Mouse (Mus musculus): Measurements from ENCODE around the gene Glb1.
"Not testable (repeated sequence)": the region's sequence is repeated elsewhere in the genome, so short reads cannot be mapped to it uniquely, and the experiment has no call there.

The Glb1 gene

GRCm38 (mm10) chr9:114400949-114401684 lies at the start of gene Glb1, which contains the start of gene Tmppe:
Glb1 (plus strand) TSS chr9:114401076.
Tmppe (plus strand) TSS chr9:114401105.
- peak; percentile 89 to 91 for DNase-seq (ENCODE audit: low spot score in 2 of 2)

DNA sequence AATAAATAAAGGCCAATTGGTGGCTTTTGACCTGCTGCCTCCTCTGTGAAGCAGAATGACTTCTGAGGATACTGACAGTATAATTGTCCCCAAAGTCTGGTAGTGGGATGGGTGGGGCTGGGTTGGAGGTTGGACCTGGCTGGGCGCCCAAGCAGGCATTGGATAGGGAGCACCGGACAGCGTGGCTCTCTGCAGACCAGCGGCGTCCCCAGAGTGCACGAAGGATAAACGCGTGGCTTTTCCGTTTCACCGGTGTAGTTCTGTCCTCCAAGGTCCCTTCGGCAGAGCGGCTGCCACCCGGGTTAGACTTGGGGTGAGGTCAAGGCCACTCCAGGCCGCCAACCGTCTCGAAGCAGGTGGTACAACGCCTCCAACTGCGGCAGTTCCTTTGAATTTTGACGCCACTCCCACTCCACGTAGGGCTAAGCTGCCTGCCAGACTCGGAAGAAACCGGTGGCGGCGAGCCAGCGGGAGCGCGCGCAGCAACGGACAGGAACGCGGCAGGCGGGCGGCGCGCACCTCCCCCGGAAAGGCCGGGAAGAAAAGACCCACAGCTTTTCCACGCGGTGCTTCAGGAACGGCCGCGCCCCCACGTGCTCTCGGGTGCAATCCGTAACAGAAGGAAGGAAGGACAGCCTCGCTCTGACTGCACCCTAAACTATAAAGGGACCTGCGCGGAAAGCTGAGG lies 32.9 kb upstream of the Glb1 start:
- DNase-seq (ENCODE audit: low spot score in 2 of 2): peak; percentile 92

DNA sequence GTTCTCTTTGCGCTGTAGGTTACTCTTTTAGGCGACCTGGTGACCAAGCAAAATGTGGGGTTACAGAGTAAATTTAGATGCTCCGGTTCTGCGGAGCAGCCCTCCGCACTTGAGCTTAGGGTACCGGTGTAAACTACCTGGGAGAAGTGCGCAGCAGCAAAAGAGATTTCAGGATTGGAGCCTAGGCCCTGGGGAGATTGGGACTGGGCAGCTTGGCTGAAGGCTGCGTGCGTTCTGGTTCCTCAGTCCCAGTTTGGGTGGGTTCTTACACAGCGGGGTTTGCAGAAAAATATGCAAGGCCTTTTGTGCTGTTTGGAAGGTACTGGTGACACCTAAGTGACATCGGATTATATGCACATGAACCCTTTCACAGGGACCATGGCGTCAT lies 32.4 kb upstream of the Glb1 start:
- DNase-seq (ENCODE audit: low spot score in 2 of 2): no peak

GRCm38 (mm10) chr9:114369389-114369788 lies 31.5 kb upstream of the Glb1 start:
- DNase-seq (ENCODE audit: low spot score in 2 of 2): not testable (repeated sequence)

GRCm38 (mm10) chr9:114371717-114372116 lies 29.2 kb upstream of the Glb1 start:
- DNase-seq (ENCODE audit: low spot score in 2 of 2): peak; percentile 48 to 73

- no peak for DNase-seq (ENCODE audit: low spot score in 2 of 2)
Measured at GRCm38 (mm10) chr9:114375276-114375962, 25.5 kb upstream of the Glb1 start.

GRCm38 (mm10) chr9:114377168-114377567 lies 23.7 kb upstream of the Glb1 start:
- no peak for DNase-seq (ENCODE audit: low spot score in 2 of 2)

- no peak for DNase-seq (ENCODE audit: low spot score in 2 of 2)
Measured at GRCm38 (mm10) chr9:114379871-114380270, 21.0 kb upstream of the Glb1 start.

DNA sequence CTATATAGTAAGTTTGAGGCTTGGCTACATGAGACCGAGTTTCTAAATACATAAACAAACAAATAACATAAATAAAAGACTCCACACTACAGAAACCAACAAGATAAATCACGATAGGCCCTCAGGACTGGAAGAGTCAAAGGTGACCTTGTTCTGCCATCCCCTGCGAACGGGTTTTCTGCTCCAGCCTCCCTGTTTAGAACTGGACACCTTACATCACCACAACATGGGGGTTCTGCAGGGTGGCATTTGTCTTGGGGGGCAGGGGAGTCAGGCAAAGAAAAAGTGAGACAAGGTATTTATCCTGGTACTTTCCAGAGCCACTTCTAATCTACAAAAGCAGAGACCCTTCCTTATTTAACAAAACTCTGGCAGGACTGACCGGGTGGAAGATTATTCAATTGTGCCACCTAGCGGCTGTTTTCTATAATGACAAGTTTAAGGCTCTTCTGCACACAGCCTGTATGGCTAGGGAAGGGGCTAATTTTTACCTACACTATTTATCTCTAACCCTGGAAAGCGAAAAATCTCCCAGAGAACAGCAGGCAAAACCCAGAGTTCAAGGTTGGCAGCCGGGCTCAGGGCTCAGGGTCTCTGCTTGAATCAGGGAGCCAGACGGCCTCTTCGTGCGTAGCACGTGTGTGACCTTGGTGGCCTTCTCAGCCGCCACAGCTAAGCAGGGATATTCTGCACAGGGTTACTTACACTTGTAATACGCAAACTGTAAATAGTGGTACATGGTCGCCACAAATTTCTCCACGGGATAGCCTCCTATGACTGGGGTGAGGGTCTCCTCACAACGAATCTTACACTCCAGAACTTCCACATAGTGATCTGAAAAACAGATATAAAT lies 19.8 kb upstream of the Glb1 start:
- DNase-seq (ENCODE audit: low spot score in 2 of 2): peak in 1 of 2 experiments; percentile 58

GRCm38 (mm10) chr9:114382936-114383710 lies 17.8 kb upstream of the Glb1 start:
- DNase-seq (ENCODE audit: low spot score in 2 of 2): no peak

DNA sequence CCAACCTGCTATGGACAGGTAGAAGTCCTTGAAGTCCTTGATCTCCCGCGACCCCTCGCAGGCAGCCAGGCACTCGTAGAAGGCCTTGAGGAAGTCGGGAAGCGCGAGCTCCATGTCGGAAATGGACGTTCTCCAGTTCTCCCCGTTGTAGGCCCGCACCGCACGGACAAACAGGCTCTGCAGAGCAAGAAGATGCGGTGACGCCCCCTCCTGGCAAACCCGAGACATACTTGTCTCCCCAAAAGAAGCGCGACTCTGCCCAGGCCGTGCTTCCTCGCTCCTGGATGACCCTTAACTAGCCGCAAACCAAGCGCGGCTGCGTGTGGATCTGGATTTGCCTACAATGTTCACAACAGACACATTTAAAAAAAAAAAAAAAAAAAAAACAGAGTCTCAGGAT lies 16.2 kb upstream of the Glb1 start:
- no peak for DNase-seq (ENCODE audit: low spot score in 2 of 2)

GRCm38 (mm10) chr9:114385160-114385559 lies 15.7 kb upstream of the Glb1 start:
- DNase-seq (ENCODE audit: low spot score in 2 of 2): no peak

GRCm38 (mm10) chr9:114387086-114387485 lies 13.8 kb upstream of the Glb1 start:
- DNase-seq (ENCODE audit: low spot score in 2 of 2): no peak

GRCm38 (mm10) chr9:114388288-114388687 lies 12.6 kb upstream of the Glb1 start:
- DNase-seq (ENCODE audit: low spot score in 2 of 2): no peak

GRCm38 (mm10) chr9:114388701-114389370 lies 12.0 kb upstream of the Glb1 start:
- DNase-seq (ENCODE audit: low spot score in 2 of 2): no peak

DNA sequence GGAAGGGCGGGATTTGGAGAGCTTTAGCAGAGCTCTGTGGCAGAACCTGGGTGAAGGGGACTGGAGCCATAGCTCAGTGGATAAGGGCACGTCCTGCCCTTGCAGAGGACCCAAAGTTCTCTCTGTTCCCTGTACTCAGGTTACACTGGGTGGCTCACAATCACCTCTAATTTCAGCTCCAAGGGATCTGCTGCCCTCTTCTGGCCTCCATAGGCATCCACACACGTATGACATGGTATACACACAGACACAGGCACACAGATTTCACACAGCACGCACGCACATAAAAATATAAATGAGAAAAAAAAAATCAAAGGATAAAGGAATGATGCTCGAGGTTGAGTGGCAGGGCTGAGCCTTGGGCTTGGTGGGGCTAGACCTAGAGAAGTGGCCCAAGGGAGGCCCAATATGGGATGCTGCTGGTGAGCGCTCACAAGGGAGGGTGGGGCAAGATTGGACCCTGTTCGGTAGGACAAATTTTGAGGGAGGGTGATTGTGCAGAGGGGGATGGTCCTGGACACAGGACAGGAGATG lies 11.4 kb upstream of the Glb1 start:
- DNase-seq (ENCODE audit: low spot score in 2 of 2): no peak

DNA sequence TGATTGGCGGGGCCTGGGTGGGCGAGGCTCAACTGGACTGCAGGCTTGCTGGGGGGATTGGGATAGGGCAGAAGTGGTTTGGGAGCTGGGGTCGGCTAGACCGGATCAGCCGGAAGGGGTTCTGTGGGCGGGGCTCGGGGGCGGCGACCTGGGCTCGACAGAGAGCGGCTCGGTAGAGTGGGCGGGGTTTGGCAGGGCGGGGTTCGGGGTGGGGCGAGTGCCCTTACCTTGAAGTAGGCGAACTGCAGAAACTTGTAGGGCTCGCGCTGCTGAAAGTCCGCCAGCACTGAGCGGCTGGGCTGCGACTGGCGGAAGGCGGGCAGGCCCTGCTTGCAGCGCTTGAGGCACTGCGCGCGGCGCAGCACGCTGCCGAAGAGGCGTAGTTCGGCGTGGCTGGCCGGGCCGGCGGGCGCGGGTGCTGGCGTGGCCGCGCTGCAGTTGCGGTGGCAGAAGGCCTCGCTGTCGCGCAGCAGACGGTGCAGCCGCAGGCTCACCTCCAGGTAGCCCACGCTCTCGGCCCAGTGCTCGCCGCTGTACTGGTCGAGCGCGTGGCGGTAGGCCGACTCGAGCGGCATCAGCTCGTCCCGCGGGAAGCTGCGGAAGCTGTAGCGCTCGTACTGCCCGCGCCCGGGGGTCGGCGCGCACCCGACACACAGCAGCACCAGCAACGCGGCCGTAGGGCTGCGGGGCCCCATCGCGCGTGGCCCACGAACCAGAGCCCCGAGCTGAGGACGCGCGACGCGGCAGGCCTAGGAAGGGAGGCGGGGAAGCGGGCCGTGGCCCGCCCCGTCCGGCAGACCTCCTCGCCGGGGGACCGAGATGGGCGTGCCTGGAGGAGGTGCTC lies 10.7 kb upstream of the Glb1 start, which contains the start of gene Crtap:
Gene Crtap (minus strand): TSS at position 771 of the 844 bp plus-strand sequence.
- DNase-seq (ENCODE audit: low spot score in 2 of 2): peak; percentile 57 to 63

- DNase-seq (ENCODE audit: low spot score in 2 of 2): no peak
Measured at GRCm38 (mm10) chr9:114390749-114391075, 10.2 kb upstream of the Glb1 start.

- DNase-seq (ENCODE audit: low spot score in 2 of 2): not testable (repeated sequence)
Measured at GRCm38 (mm10) chr9:114394136-114394535, 6.7 kb upstream of the Glb1 start.
